Mouse (Mus musculus) forebrain, embryonic 11.5 days (tissue): ENCODE data around the gene Evx2. TPM values are rescaled to one million over a fixed set of nuclear protein-coding genes. Genes with fewer than 3 reads are reported as not detected.

Experiments used
- ATAC-seq: fragments of 200-750 bp; cut with Nextera tagmentation; replicated peaks from 2 replicates; pipeline ENCODE4 v1.8.0; 2017; ENCODE audit warnings: moderate TSS enrichment; ENCODE audit not compliant: low FRiP score
- DNase-seq: peaks from one replicate; pipeline ENCODE4 v3.0.0-alpha.2; 2017; ENCODE audit warnings: low spot score
- H3K27ac ChIP-seq: fragments of 300-500 bp; sonication (generic); 2 replicates; pipeline ENCODE4 v1.5.1; 2014; ENCODE audit warnings: low read depth, low read length
- H3K27me3 ChIP-seq: fragments of 300-500 bp; sonication (generic); 2 replicates; pipeline ENCODE4 v1.6.1; 2014; ENCODE audit warnings: mild to moderate bottlenecking, low read length, mixed read lengths; ENCODE audit not compliant: control insufficient read depth, insufficient read depth
- H3K36me3 ChIP-seq: fragments of 300-500 bp; sonication (generic); 2 replicates; pipeline ENCODE4 v1.6.1; 2014; ENCODE audit warnings: mild to moderate bottlenecking, low read length, moderate library complexity, mixed read lengths; ENCODE audit not compliant: control insufficient read depth, insufficient read depth
- H3K4me1 ChIP-seq: fragments of 300-500 bp; sonication (generic); replicated peaks from 2 replicates; pipeline ENCODE4 v1.6.1; 2014; ENCODE audit warnings: low read length, mixed read lengths; ENCODE audit not compliant: control insufficient read depth, insufficient read depth
- H3K4me2 ChIP-seq: fragments of 300-500 bp; sonication (generic); 2 replicates; pipeline ENCODE4 v1.6.1; 2014; ENCODE audit warnings: low read depth, mild to moderate bottlenecking, low read length, moderate library complexity, mixed read lengths; ENCODE audit not compliant: severe bottlenecking
- H3K4me3 ChIP-seq: fragments of 300-500 bp; sonication (generic); 2 replicates; pipeline ENCODE4 v1.5.1; 2014; ENCODE audit warnings: low read depth, low read length
- H3K9ac ChIP-seq: fragments of 300-500 bp; sonication (generic); 2 replicates; pipeline ENCODE4 v1.6.1; 2014; ENCODE audit warnings: low read length
- H3K9me3 ChIP-seq: fragments of 300-500 bp; sonication (generic); 2 replicates; pipeline ENCODE4 v1.6.1; 2016; ENCODE audit warnings: low read length, mixed read lengths; ENCODE audit not compliant: control insufficient read depth
- WGBS: fragments of 180-500 bp; shearing (Covaris S2); extraction: QIAGEN DNeasy Blood & Tissue Kit; methylation state at CpG from one replicate; pipeline ENCODE4 v1.1.7; 2014; 5-methylcytosine and 5-hydroxymethylcytosine counted together
- polyA plus RNA-seq: library from polyadenylated mRNA; unstranded; fragments of >200 nt; fragmentation: Nextera tagmentation; extraction: Ambion mirVana; gene quantifications from 2 replicates; pipeline ENCODE4 v1.2.1, GENCODE M21; 2014

Gene Evx2
- polyA plus RNA-seq, 1 experiment from 2014 or later: not detected

- ATAC-seq (no peak), DNase-seq (peak; percentile 49)
- no peaks in the 10 kb centered on the region for H3K36me3 ChIP-seq
- no peaks in the 10 kb centered on the region for H3K9me3 ChIP-seq
- H3K27me3 ChIP-seq: peaks cover 100% of the 10 kb centered on the region
- peaks cover 5% of the 10 kb centered on the region; the same call in 1 of the 2 replicates for H3K4me1 ChIP-seq
- WGBS: 2% methylated on average over 22 of the region's 23 CpGs
- H3K9ac ChIP-seq: no peak overlapping the region
- no peak overlapping the region for H3K27ac ChIP-seq
- no peak overlapping the region for H3K4me2 ChIP-seq
- no peak overlapping the region for H3K4me3 ChIP-seq
Observed at GRCm38 (mm10) chr2:74679980-74680379, 20.6 kb upstream of the Evx2 start.

DNA sequence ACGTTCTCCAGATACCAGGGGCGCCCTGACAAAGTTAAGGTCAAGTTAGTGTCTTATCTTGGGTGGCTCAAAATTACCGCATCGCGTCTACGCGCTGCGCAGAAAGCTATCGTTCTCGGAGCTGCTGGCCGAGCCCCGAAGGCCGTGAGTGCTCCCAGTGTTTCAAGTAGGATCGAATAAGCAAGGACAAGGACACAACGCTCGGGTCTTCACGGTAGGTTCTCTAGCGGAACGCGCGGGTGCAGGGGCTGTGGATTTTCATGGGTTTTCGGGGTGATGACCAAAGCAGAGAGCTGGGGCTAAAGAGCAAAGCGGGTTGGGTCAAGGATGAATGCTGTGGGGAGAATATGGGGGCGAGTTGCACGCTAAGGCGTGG lies 20.2 kb upstream of the Evx2 start:
- under 1% methylated on average over 26 of the region's 26 CpGs for WGBS
- Histone ChIP-seq H3K9ac (no peak overlapping the region), H3K4me1 (peaks cover 5% of the 10 kb centered on the region; the same call in 1 of the 2 replicates), H3K4me3 (no peak overlapping the region), H3K27ac (no peak overlapping the region), H3K4me2 (no peak overlapping the region), H3K27me3 (peaks cover 100% of the 10 kb centered on the region), H3K36me3 (no peaks in the 10 kb centered on the region), H3K9me3 (no peaks in the 10 kb centered on the region)
- ATAC-seq (no peak), DNase-seq (no peak)

DNA sequence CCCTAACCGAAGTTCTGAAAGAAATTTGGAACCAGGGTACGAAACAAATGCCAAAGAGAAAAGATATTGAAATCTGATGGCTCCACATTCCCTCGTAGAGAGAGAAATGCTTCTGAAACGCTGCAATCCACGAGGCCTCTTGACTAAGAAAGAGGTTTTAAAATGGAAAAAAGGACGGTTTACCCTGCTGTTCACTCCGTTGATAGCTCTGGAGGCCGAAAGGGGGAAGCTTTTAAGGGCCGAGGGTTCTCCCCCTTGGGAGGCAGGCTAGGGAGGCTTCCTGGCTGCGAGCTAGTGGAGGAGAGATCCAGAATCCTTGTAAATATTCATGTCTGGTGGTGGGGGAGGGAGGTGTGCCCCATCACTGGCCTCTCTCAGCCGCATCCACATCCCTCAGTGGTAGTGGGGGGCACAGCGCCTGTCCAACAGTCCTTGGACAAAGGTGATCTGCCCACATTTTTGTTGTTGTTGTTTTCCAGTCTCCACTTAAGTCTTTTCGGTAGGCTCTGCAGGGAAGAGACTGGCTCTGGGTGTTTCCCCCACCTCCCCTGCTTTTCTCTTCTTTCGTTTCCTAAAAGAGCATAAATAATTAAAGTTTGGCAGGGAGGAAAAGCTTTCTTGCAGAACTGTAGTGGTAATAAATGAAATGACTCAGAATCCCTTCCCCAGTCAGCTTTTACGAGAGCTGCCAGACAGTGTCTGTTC lies 19.7 kb upstream of the Evx2 start, which contains the start of gene Hoxd11:
TSS of gene Hoxd11 (plus strand) at position 667 of the 705 bp plus-strand sequence.
- DNase-seq (peak; percentile 54), ATAC-seq (no peak)
- Histone ChIP-seq H3K27me3 (peaks cover 100% of the 10 kb centered on the region), H3K9ac (no peak within 1 kb of the TSS), H3K4me1 (peaks cover 5% of the 10 kb centered on the region; the same call in 1 of the 2 replicates), H3K4me3 (no peak within 1 kb of the TSS), H3K9me3 (no peaks in the 10 kb centered on the region), H3K36me3 (no peaks in the 10 kb centered on the region), H3K27ac (no peak within 1 kb of the TSS), H3K4me2 (no peak within 1 kb of the TSS)
- 2% methylated on average over 15 of the region's 15 CpGs for WGBS

DNA sequence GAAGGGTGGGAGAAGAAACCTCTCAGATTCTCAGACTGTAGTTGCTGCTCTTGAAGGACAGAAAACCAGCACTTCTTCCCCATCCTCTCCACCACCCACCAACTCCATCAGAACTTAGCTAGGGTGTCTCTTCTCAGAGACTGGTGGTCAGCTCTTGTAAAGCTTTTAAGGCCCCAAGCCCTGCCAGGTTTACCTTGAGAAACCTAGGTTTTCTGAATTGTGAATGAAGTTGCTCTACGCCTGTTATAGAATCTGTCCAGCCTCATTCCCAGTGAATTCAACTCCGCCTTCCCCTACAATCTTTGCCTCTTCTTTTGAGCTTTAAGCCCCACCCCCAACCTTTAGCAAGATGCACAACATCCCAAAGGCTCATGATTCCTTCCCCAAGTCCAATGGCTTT lies 17.7 kb upstream of the Evx2 start:
- no peak for ATAC-seq
- H3K9ac ChIP-seq: no peak overlapping the region
- peaks cover 6% of the 10 kb centered on the region; the same call in 1 of the 2 replicates for H3K4me1 ChIP-seq
- H3K27ac ChIP-seq: no peak overlapping the region
- no peaks in the 10 kb centered on the region for H3K9me3 ChIP-seq
- peaks cover 100% of the 10 kb centered on the region for H3K27me3 ChIP-seq
- H3K36me3 ChIP-seq: no peaks in the 10 kb centered on the region
- no peak for DNase-seq
- H3K4me2 ChIP-seq: no peak overlapping the region
- WGBS: 9% methylated on average over 2 of the region's 2 CpGs
- no peak overlapping the region for H3K4me3 ChIP-seq

DNA sequence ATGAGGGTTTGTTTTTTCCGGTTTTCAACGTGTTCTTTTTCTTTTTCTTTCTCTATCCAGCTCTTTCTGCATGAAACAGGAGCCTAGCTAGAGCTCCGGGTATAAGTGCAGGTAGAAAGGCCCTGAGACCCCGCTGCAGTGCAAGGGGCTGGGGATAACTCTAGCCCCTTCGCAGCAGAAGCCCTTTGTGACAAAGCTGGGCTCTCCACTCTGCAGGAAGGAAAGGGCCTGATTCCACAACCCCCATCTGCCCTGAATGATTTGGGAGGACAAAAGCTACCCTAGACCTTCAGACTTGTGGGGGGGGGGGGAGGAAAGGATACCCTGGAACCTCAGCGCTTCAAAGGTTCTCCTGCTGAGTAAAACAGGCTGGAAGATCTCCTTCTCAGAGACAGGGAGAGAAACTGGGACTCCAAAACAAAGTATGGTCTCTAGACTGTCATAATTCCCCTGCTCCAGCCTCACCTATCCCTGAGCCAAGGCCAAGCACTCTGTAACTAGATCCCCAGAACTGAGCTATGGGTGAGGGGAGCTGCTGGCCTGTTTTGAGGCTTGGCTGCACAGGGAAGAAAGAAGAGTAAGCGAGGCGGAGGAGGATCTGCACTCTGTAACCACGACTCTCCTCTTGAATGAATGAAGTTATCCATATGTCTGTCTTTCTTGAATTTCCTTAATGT lies 17.2 kb upstream of the Evx2 start:
- peak; percentile 50 for DNase-seq
- no peak for ATAC-seq
- no peaks in the 10 kb centered on the region for H3K36me3 ChIP-seq
- WGBS: under 1% methylated on average over 9 of the region's 9 CpGs
- H3K27ac ChIP-seq: no peak overlapping the region
- no peak overlapping the region for H3K9ac ChIP-seq
- peaks cover 100% of the 10 kb centered on the region for H3K27me3 ChIP-seq
- H3K4me3 ChIP-seq: no peak overlapping the region
- H3K4me1 ChIP-seq: peaks cover 4% of the 10 kb centered on the region; the same call in 1 of the 2 replicates
- no peaks in the 10 kb centered on the region for H3K9me3 ChIP-seq
- H3K4me2 ChIP-seq: no peak overlapping the region

- Histone ChIP-seq H3K9me3 (no peaks in the 10 kb centered on the region), H3K9ac (no peak overlapping the region), H3K27ac (no peak overlapping the region), H3K27me3 (peaks cover 100% of the 10 kb centered on the region), H3K4me2 (no peak overlapping the region), H3K36me3 (no peaks in the 10 kb centered on the region), H3K4me1 (peaks cover 4% of the 10 kb centered on the region; the same call in 1 of the 2 replicates), H3K4me3 (no peak overlapping the region)
- DNase-seq: peak; percentile 55
- no peak for ATAC-seq
- 4% methylated on average over 23 of the region's 24 CpGs for WGBS
Observed at GRCm38 (mm10) chr2:74675666-74676282, 16.4 kb upstream of the Evx2 start.

GRCm38 (mm10) chr2:74674881-74675665 lies 15.7 kb upstream of the Evx2 start, which contains the start of gene Hoxd12:
Gene Hoxd12 (plus strand): TSS chr2:74675013.
- H3K9me3 ChIP-seq: no peaks in the 10 kb centered on the region
- no peak within 1 kb of the TSS for H3K27ac ChIP-seq
- H3K4me2 ChIP-seq: no peak within 1 kb of the TSS
- ATAC-seq: 0 out of 2 replicates have a peak, but pooled peaks have one; percentile 21
- H3K27me3 ChIP-seq: peaks cover 98% of the 10 kb centered on the region
- H3K36me3 ChIP-seq: no peaks in the 10 kb centered on the region
- H3K4me1 ChIP-seq: peaks cover 4% of the 10 kb centered on the region; the same call in 1 of the 2 replicates
- DNase-seq: peak; percentile 58
- 2% methylated on average over 47 of the region's 47 CpGs for WGBS
- H3K9ac ChIP-seq: no peak within 1 kb of the TSS
- H3K4me3 ChIP-seq: no peak within 1 kb of the TSS

DNA sequence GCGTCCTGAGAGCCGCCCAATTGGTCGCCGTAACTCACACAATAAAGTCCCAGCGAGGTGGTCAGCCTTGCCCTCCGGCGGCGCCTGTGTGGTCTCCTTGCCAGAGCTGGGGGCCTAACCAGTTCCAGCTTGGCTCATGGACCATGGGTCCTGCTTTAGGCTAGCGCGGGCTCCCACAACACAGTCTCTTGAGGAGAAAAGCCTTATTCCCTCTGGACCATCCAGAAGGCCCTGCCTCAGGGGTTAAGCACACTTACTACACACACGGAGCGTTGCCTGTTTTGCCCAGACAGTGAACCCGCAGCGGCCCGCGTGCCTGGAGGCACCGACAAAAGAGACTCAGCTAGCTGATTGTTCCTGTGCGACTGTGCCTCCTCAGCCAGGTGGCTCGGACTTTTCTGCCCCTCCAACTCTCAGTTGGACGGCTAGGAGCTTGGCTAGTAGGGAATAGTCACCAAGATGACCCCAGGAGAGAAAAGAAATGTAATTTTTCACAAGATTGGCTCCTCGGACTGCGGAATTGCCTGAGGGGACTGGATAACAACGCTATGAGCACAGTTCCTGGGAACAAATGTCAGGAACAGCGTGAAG lies 14.6 kb upstream of the Evx2 start:
- H3K27me3 ChIP-seq: peaks cover 98% of the 10 kb centered on the region
- no peak overlapping the region for H3K4me3 ChIP-seq
- H3K27ac ChIP-seq: no peak overlapping the region
- under 1% methylated on average over 24 of the region's 24 CpGs for WGBS
- H3K4me2 ChIP-seq: no peak overlapping the region
- no peaks in the 10 kb centered on the region for H3K9me3 ChIP-seq
- ATAC-seq (no peak), DNase-seq (peak; percentile 63)
- H3K36me3 ChIP-seq: no peaks in the 10 kb centered on the region
- no peak overlapping the region for H3K9ac ChIP-seq
- peaks cover 4% of the 10 kb centered on the region; the same call in 1 of the 2 replicates for H3K4me1 ChIP-seq
